Mouse (Mus musculus) MEL (cell line): ENCODE measurements around the gene Mrps23. TPM values are rescaled to one million over a fixed set of nuclear protein-coding genes. Genes with fewer than 3 reads are reported as not detected.

Source experiments
- DNase-seq: peaks from one replicate; pipeline ENCODE4 v3.0.0; 2011; ENCODE audit warnings: low read depth, low spot score
- H3K27ac ChIP-seq: 2 replicates; pipeline ENCODE4 v1.5.1; 2012; ENCODE audit warnings: low read depth, mild to moderate bottlenecking, control low read depth, low read length, moderate library complexity; ENCODE audit not compliant: control insufficient read depth
- H3K27me3 ChIP-seq, 2 experiments: fragments of 150-350 bp in 1 of 2; sonication (generic) in 1 of 2; 2 replicates each; pipeline ENCODE4 v1.6.1; 2012; ENCODE audit warnings: low read length in 2 of 2, mild to moderate bottlenecking in 2 of 2, improper control_type of control experiment in 1 of 2, moderate library complexity in 1 of 2; ENCODE audit not compliant: insufficient read depth in 2 of 2, control insufficient read depth in 1 of 2
- H3K36me3 ChIP-seq, 2 experiments: 2 replicates each; pipeline ENCODE4 v1.6.1; 2012 to 2014; ENCODE audit warnings: low read length in 2 of 2, improper control_type of control experiment in 1 of 2, inconsistent platforms in 1 of 2, mild to moderate bottlenecking in 1 of 2; ENCODE audit not compliant: insufficient read depth in 2 of 2, control insufficient read depth in 1 of 2
- H3K4me1 ChIP-seq, 2 experiments: fragments of 150-350 bp in 1 of 2; sonication (generic) in 1 of 2; 2 replicates each; pipeline ENCODE4 v1.6.1; 2012; ENCODE audit warnings: low read length in 2 of 2, improper control_type of control experiment in 1 of 2, mild to moderate bottlenecking in 1 of 2; ENCODE audit not compliant: insufficient read depth in 2 of 2, control insufficient read depth in 1 of 2
- H3K4me3 ChIP-seq, 2 experiments: fragments of 150-350 bp in 1 of 2; sonication (generic) in 1 of 2; 2 replicates each; pipeline ENCODE4 v1.5.1; 2012; ENCODE audit warnings: low read depth in 2 of 2, low read length in 2 of 2, mild to moderate bottlenecking in 2 of 2, moderate library complexity in 2 of 2, control low read depth in 1 of 2, improper control_type of control experiment in 1 of 2; ENCODE audit not compliant: control insufficient read depth in 1 of 2, insufficient read depth in 1 of 2
- H3K79me2 ChIP-seq: 2 replicates; pipeline ENCODE4 v1.6.1; 2012; ENCODE audit warnings: mild to moderate bottlenecking, low read length, moderate library complexity; ENCODE audit not compliant: control insufficient read depth, poor library complexity, insufficient read depth
- H3K9ac ChIP-seq: 2 replicates; pipeline ENCODE4 v1.6.1; 2012; ENCODE audit warnings: low read depth, mild to moderate bottlenecking, control low read depth, low read length, moderate library complexity; ENCODE audit not compliant: control insufficient read depth, poor library complexity, severe bottlenecking
- H3K9me3 ChIP-seq: fragments of 150-350 bp; sonication (generic); replicated peaks from 2 replicates; pipeline ENCODE4 v1.6.1; 2012; ENCODE audit warnings: mild to moderate bottlenecking, low read length, improper control_type of control experiment, moderate library complexity; ENCODE audit not compliant: insufficient read depth
- CHD1 ChIP-seq: IDR thresholded peaks from 2 replicates; pipeline ENCODE4 v1.6.1; 2012; ENCODE audit warnings: low read depth, mild to moderate bottlenecking, inconsistent platforms, low read length, improper control_type of control experiment
- CHD2 ChIP-seq: IDR thresholded peaks from 2 replicates; pipeline ENCODE4 v1.6.1; 2011; ENCODE audit warnings: low read length, improper control_type of control experiment
- EP300 ChIP-seq, 2 experiments: IDR thresholded peaks; 2 replicates each; pipeline ENCODE4 v1.6.1; 2011; ENCODE audit warnings: improper control_type of control experiment in 2 of 2, low read length in 2 of 2, low read depth in 1 of 2, mild to moderate bottlenecking in 1 of 2
- JUND ChIP-seq: IDR thresholded peaks from 2 replicates; pipeline ENCODE4 v1.6.1; 2011; ENCODE audit warnings: low read depth, mild to moderate bottlenecking, improper control_type of control experiment, low read length
- KAT2A ChIP-seq: conservative IDR thresholded peaks from 2 replicates; pipeline ENCODE4 v1.6.1; 2012; ENCODE audit warnings: low read depth, low read length, improper control_type of control experiment, inconsistent platforms
- MAX ChIP-seq: IDR thresholded peaks from 2 replicates; pipeline ENCODE4 v1.6.1; 2011; ENCODE audit warnings: low read length, improper control_type of control experiment
- MYB ChIP-seq: IDR thresholded peaks from 2 replicates; pipeline ENCODE4 v1.6.1; 2011; ENCODE audit warnings: mild to moderate bottlenecking, low read depth, low read length, improper control_type of control experiment
- NELFE ChIP-seq: IDR thresholded peaks from 2 replicates; pipeline ENCODE4 v1.6.1; 2011; ENCODE audit warnings: low read depth, low read length, improper control_type of control experiment
- POLR2A ChIP-seq, 2 experiments: IDR thresholded peaks; 2 replicates each; pipeline ENCODE4 v1.6.1; 2011 to 2012; ENCODE audit warnings: low read length in 2 of 2, mild to moderate bottlenecking in 2 of 2, control low read depth in 1 of 2, improper control_type of control experiment in 1 of 2, low read depth in 1 of 2, moderate library complexity in 1 of 2; ENCODE audit not compliant: control insufficient read depth in 1 of 2, insufficient read depth in 1 of 2, poor library complexity in 1 of 2
- POLR2AphosphoS5 ChIP-seq: IDR thresholded peaks from 2 replicates; pipeline ENCODE4 v1.6.1; 2012; ENCODE audit warnings: low read depth, borderline replicate concordance, mild to moderate bottlenecking, inconsistent platforms, low read length, moderate library complexity, mixed read lengths
- RAD21 ChIP-seq: IDR thresholded peaks from 2 replicates; pipeline ENCODE4 v1.6.1; 2011; ENCODE audit warnings: mild to moderate bottlenecking, low read depth, low read length, improper control_type of control experiment
- SIN3A ChIP-seq: IDR thresholded peaks from 2 replicates; pipeline ENCODE4 v1.6.1; 2012; ENCODE audit warnings: low read length, improper control_type of control experiment, inconsistent platforms
- TCF12 ChIP-seq: IDR thresholded peaks from 2 replicates; pipeline ENCODE4 v1.6.1; 2014; ENCODE audit warnings: low read depth, mild to moderate bottlenecking, inconsistent platforms, low read length, improper control_type of control experiment, moderate library complexity
- UBTF ChIP-seq: IDR thresholded peaks from 2 replicates; pipeline ENCODE4 v1.6.1; 2012; ENCODE audit warnings: low read depth, mild to moderate bottlenecking, inconsistent platforms, low read length, improper control_type of control experiment, moderate library complexity, borderline replicate concordance; ENCODE audit not compliant: insufficient read depth
- ZC3H11A ChIP-seq: IDR thresholded peaks from 2 replicates; pipeline ENCODE4 v1.6.1; 2012; ENCODE audit warnings: low read depth, mild to moderate bottlenecking, inconsistent platforms, low read length, improper control_type of control experiment
- ZKSCAN1 ChIP-seq: IDR thresholded peaks from 2 replicates; pipeline ENCODE4 v1.6.1; 2012; ENCODE audit warnings: low read depth, mild to moderate bottlenecking, inconsistent platforms, low read length, improper control_type of control experiment, moderate library complexity
- polyA plus RNA-seq, 2 experiments: library from polyadenylated mRNA; stranded (reverse) in 1 of 2; unstranded in 1 of 2; fragments of >175 nt in 1 of 2; fragments of >200 nt in 1 of 2; gene quantifications; 2 replicates each; pipeline versions ENCODE4 v1.2.1 to v1.2.4; 2012; ENCODE audit warnings: low replicate concordance in 2 of 2, low read depth in 1 of 2; ENCODE audit not compliant: insufficient read length in 2 of 2, insufficient read depth in 1 of 2, missing spikeins in 1 of 2
- total RNA-seq: library from RNA; depleted of rRNA; stranded (reverse); fragments of 300-350 nt; gene quantifications from 2 replicates; pipeline ENCODE4 v1.2.3, GENCODE M21; 2012

Gene Mrps23
- total and polyA plus RNA-seq, 3 experiments: 190 to 381 TPM; not detected in 1

- TF ChIP-seq MAX: no peak
Observed at GRCm38 (mm10) chr11:88166471-88166870, 37.7 kb upstream of the Mrps23 start (continued).

GRCm38 (mm10) chr11:88168611-88169010 lies 35.6 kb upstream of the Mrps23 start:
- peaks cover 0 to 14% of the 10 kb centered on the region in 2 experiments; a peak in 3 of 4 replicates for H3K4me1 ChIP-seq
- TF ChIP-seq CHD2 (no peak), ZKSCAN1 (no peak)
- H3K9me3 ChIP-seq: no peaks in the 10 kb centered on the region
- no peaks in the 10 kb centered on the region for H3K27me3 ChIP-seq
- no peak overlapping the region for H3K4me3 ChIP-seq
- no peak for DNase-seq
- H3K79me2 ChIP-seq: no peaks in the 10 kb centered on the region
- H3K27ac ChIP-seq: no peak overlapping the region
- no peak overlapping the region for H3K9ac ChIP-seq
- peaks cover 0 to 2% of the 10 kb centered on the region in 2 experiments; a peak in 2 of 4 replicates for H3K36me3 ChIP-seq

- Histone ChIP-seq H3K4me1 (peaks cover 0 to 9% of the 10 kb centered on the region in 2 experiments; a peak in 3 of 4 replicates), H3K4me3 (no peak overlapping the region), H3K9ac (no peak overlapping the region), H3K79me2 (no peaks in the 10 kb centered on the region), H3K27me3 (no peaks in the 10 kb centered on the region), H3K9me3 (no peaks in the 10 kb centered on the region), H3K27ac (no peak overlapping the region), H3K36me3 (peaks cover 0 to 2% of the 10 kb centered on the region in 2 experiments; a peak in 1 of 4 replicates)
- DNase-seq: no peak
- no peak for TF ChIP-seq MYB
- TF ChIP-seq RAD21: no peak
- TF ChIP-seq TCF12: no peak
- TF ChIP-seq CHD1: no peak
- TF ChIP-seq UBTF: no peak
- TF ChIP-seq ZKSCAN1: no peak
- TF ChIP-seq EP300 (IDR thresholded peaks at IDR 0.05; ENCODE audit: low read depth in 1 of 2, low read length in 2 of 2): no peak
- TF ChIP-seq NELFE: no peak
- no peak for TF ChIP-seq ZC3H11A
- no peak for TF ChIP-seq SIN3A
- no peak for TF ChIP-seq POLR2A (IDR thresholded peaks at IDR 0.05; ENCODE audit: control insufficient read depth in 1 of 2, insufficient read depth in 1 of 2, low read depth in 1 of 2, low read length in 2 of 2, poor library complexity in 1 of 2)
- no peak for TF ChIP-seq POLR2AphosphoS5
- TF ChIP-seq KAT2A: no peak
- no peak for TF ChIP-seq CHD2
- no peak for TF ChIP-seq JUND
Observed at GRCm38 (mm10) chr11:88169531-88170040, 34.6 kb upstream of the Mrps23 start.
